Mouse (Mus musculus) CH12F3 (cell line): ENCODE results near the gene Gnb1l.
"Not testable (repeated sequence)": the region's sequence is repeated elsewhere in the genome, so short reads cannot be mapped to it uniquely, and the experiment has no call there.

Source experiments
- in situ Hi-C: fragments of 300-500 bp; cut with MboI; formaldehyde crosslinking; loops from 2 replicates; pipeline ENCODE4 v1.14.3; 2020; ENCODE audit warnings: low sequenced_read_pairs

Gnb1l gene

GRCm38 (mm10) chr16:18482431-18482830 lies 16.1 kb upstream of the Gnb1l start:
- in situ Hi-C loops: no loop called here

GRCm38 (mm10) chr16:18483839-18484238 lies 14.7 kb upstream of the Gnb1l start:
- in situ Hi-C loops: no loop called here

- in situ Hi-C loops: no loop called here
Measured at GRCm38 (mm10) chr16:18484386-18484785, 14.1 kb upstream of the Gnb1l start.

- in situ Hi-C loops: no loop called here
Measured at GRCm38 (mm10) chr16:18484794-18485435, 13.6 kb upstream of the Gnb1l start.

GRCm38 (mm10) chr16:18486126-18486525 lies 12.4 kb upstream of the Gnb1l start:
- in situ Hi-C loops: no loop called here

GRCm38 (mm10) chr16:18490281-18490680 lies 8.2 kb upstream of the Gnb1l start:
- in situ Hi-C loops: no loop called here

GRCm38 (mm10) chr16:18490894-18491293 lies 7.6 kb upstream of the Gnb1l start:
- in situ Hi-C loops: no loop called here

GRCm38 (mm10) chr16:18497865-18498515 lies 523 bp upstream of the Gnb1l start:
- in situ Hi-C loops: no loop called here

- in situ Hi-C loops: no loop called here
Measured at GRCm38 (mm10) chr16:18498996-18499395, 483 bp downstream of the Gnb1l start.

GRCm38 (mm10) chr16:18501531-18501930 lies 3.0 kb downstream of the Gnb1l start:
- in situ Hi-C loops: no loop called here

- in situ Hi-C loops: no loop called here
Measured at GRCm38 (mm10) chr16:18503566-18504342, 5.2 kb downstream of the Gnb1l start.

- in situ Hi-C loops: no loop called here
Measured at GRCm38 (mm10) chr16:18506524-18507199, 8.1 kb downstream of the Gnb1l start.

GRCm38 (mm10) chr16:18507200-18507549 lies 8.7 kb downstream of the Gnb1l start:
- in situ Hi-C loops: no loop called here

GRCm38 (mm10) chr16:18511741-18512140 lies 13.2 kb downstream of the Gnb1l start:
- in situ Hi-C loops: no loop called here

GRCm38 (mm10) chr16:18513508-18513907 lies 15.0 kb downstream of the Gnb1l start:
- in situ Hi-C loops: no loop called here

- in situ Hi-C loops: no loop called here
Measured at GRCm38 (mm10) chr16:18518091-18518490, 19.6 kb downstream of the Gnb1l start.

GRCm38 (mm10) chr16:18523563-18524245 lies 25.2 kb downstream of the Gnb1l start:
- in situ Hi-C loops: no loop called here

GRCm38 (mm10) chr16:18528656-18529055 lies 30.1 kb downstream of the Gnb1l start:
- in situ Hi-C loops: no loop called here

GRCm38 (mm10) chr16:18533061-18533460 lies 34.5 kb downstream of the Gnb1l start:
- in situ Hi-C loops: not testable (repeated sequence)

GRCm38 (mm10) chr16:18537407-18537990 lies 39.0 kb downstream of the Gnb1l start:
- in situ Hi-C loops: no loop called here
